In genomic region chr1:55025656-55026430, GRCm38 (mm10) we compare ENCODE assay signal across 8 mouse cellular contexts. TPM values are rescaled to one million over a fixed set of nuclear protein-coding genes. Genes with fewer than 3 reads are reported as not detected.
DNase-seq lines count a peak whose midpoint lies in the region; ATAC-seq and TF ChIP-seq lines count a peak whose summit lies in the region.

No protein-coding gene starts in this region.

- H3K27ac ChIP-seq in lung, embryonic 14.5 days (ENCODE audit: low read depth), result peak overlapping the region; percentile 97; the same call in 1 of the 2 replicates
- H3K27ac ChIP-seq in embryonic facial prominence, embryonic 14.5 days (replicated peaks; ENCODE audit: low read depth, low read length), result peak overlapping the region; percentile 94
- H3K27ac ChIP-seq in hindbrain, embryonic 12.5 days, result 0 out of 2 replicates have a peak overlapping the region, but pooled peaks have one; percentile 93
- H3K27ac ChIP-seq in lung, embryonic 16.5 days (ENCODE audit: low read length), result peak overlapping the region; percentile 95; the same call in 1 of the 2 replicates

- H3K4me1 ChIP-seq in lung, embryonic 14.5 days (ENCODE audit: insufficient read depth), result peaks cover 5% of the 10 kb centered on the region; the same call in 1 of the 2 replicates
- H3K4me1 ChIP-seq in embryonic facial prominence, embryonic 14.5 days (ENCODE audit: control insufficient read depth, insufficient read depth, low read length), result peaks cover 7% of the 10 kb centered on the region; the same call in 1 of the 2 replicates
- H3K4me1 ChIP-seq in hindbrain, embryonic 12.5 days, result peaks cover 7% of the 10 kb centered on the region
- peaks cover 7% of the 10 kb centered on the region for H3K4me1 ChIP-seq in lung, embryonic 16.5 days (replicated peaks; ENCODE audit: control insufficient read depth, insufficient read depth, low read length)

- peak; percentile 48 for DNase-seq in lung, embryonic 14.5 days
- DNase-seq in lung, postnatal 10 days, result no peak
- DNase-seq in NIH3T3 (ENCODE audit: low read depth), result peak; percentile 9
- DNase-seq in embryonic facial prominence, embryonic 14.5 days (ENCODE audit: low spot score), result peak; percentile 9
- DNase-seq in thymus, postnatal 25 days, result peak; percentile 18
- DNase-seq in spleen, postnatal 4 days (ENCODE audit: low spot score in 2 of 2), result no peak

- 6% methylated on average over 10 of the region's 10 CpGs for WGBS in lung, embryonic 14.5 days
- WGBS in embryonic facial prominence, embryonic 14.5 days, result 14% methylated on average over 10 of the region's 10 CpGs
- WGBS in hindbrain, embryonic 12.5 days, result 20% methylated on average over 10 of the region's 10 CpGs
- 4% methylated on average over 10 of the region's 10 CpGs for WGBS in lung, embryonic 16.5 days

- H3K9me3 ChIP-seq in lung, embryonic 14.5 days (ENCODE audit: low read depth, low read length), result no peaks in the 10 kb centered on the region
- H3K9me3 ChIP-seq in embryonic facial prominence, embryonic 14.5 days (ENCODE audit: control insufficient read depth, low read length), result no peaks in the 10 kb centered on the region
- no peaks in the 10 kb centered on the region for H3K9me3 ChIP-seq in hindbrain, embryonic 12.5 days (replicated peaks)
- no peaks in the 10 kb centered on the region for H3K9me3 ChIP-seq in lung, embryonic 16.5 days (ENCODE audit: control insufficient read depth, low read length)

- TF ChIP-seq CTCF in lung, embryonic 14.5 days (IDR thresholded peaks at IDR 0.05; ENCODE audit: low read depth), result 0 out of 2 replicates have a peak, but pooled peaks have one; percentile 11

- H3K36me3 ChIP-seq in lung, embryonic 14.5 days (ENCODE audit: insufficient read depth), result 0 out of 2 replicates have a peak, but pooled peaks cover 2% of the 10 kb centered on the region
- peaks cover 7% of the 10 kb centered on the region; the same call in 1 of the 2 replicates for H3K36me3 ChIP-seq in embryonic facial prominence, embryonic 14.5 days (ENCODE audit: control insufficient read depth, insufficient read depth, low read length)
- H3K36me3 ChIP-seq in hindbrain, embryonic 12.5 days, result no peaks in the 10 kb centered on the region
- no peaks in the 10 kb centered on the region for H3K36me3 ChIP-seq in lung, embryonic 16.5 days (ENCODE audit: control insufficient read depth, insufficient read depth, low read length)

- peak overlapping the region; percentile 82 for H3K4me2 ChIP-seq in lung, embryonic 14.5 days
- H3K4me2 ChIP-seq in embryonic facial prominence, embryonic 14.5 days (ENCODE audit: low read depth, low read length), result peak overlapping the region; percentile 92
- peak overlapping the region; percentile 78 for H3K4me2 ChIP-seq in hindbrain, embryonic 12.5 days (replicated peaks)
- peak overlapping the region; percentile 77 for H3K4me2 ChIP-seq in lung, embryonic 16.5 days (ENCODE audit: low read depth, low read length)

- peak overlapping the region; percentile 98 for H3K4me3 ChIP-seq in lung, embryonic 14.5 days (ENCODE audit: low read depth, low read length)
- peak overlapping the region; percentile 66 for H3K4me3 ChIP-seq in embryonic facial prominence, embryonic 14.5 days (ENCODE audit: low read depth, low read length)
- H3K4me3 ChIP-seq in hindbrain, embryonic 12.5 days, result peak overlapping the region; percentile 99
- peak overlapping the region; percentile 94 for H3K4me3 ChIP-seq in lung, embryonic 16.5 days (ENCODE audit: low read length)

- no peaks in the 10 kb centered on the region for H3K27me3 ChIP-seq in lung, embryonic 14.5 days (ENCODE audit: insufficient read depth, low read length)
- H3K27me3 ChIP-seq in embryonic facial prominence, embryonic 14.5 days (replicated peaks; ENCODE audit: control insufficient read depth, insufficient read depth, low read length), result no peaks in the 10 kb centered on the region
- H3K27me3 ChIP-seq in hindbrain, embryonic 12.5 days, result no peaks in the 10 kb centered on the region
- no peaks in the 10 kb centered on the region for H3K27me3 ChIP-seq in lung, embryonic 16.5 days (ENCODE audit: control insufficient read depth, insufficient read depth, low read depth, low read length)

- ATAC-seq in lung, embryonic 14.5 days (ENCODE audit: insufficient read depth), result no peak
- no peak for ATAC-seq in embryonic facial prominence, embryonic 14.5 days (ENCODE audit: low read depth)
- no peak for ATAC-seq in hindbrain, embryonic 12.5 days (ENCODE audit: low FRiP score)
- ATAC-seq in lung, embryonic 16.5 days (ENCODE audit: low read depth), result no peak

- H3K9ac ChIP-seq in lung, embryonic 14.5 days, result peak overlapping the region; percentile 99
- peak overlapping the region; percentile 93 for H3K9ac ChIP-seq in embryonic facial prominence, embryonic 14.5 days (ENCODE audit: low read depth, low read length)
- peak overlapping the region; percentile 98 for H3K9ac ChIP-seq in hindbrain, embryonic 12.5 days
- H3K9ac ChIP-seq in lung, embryonic 16.5 days (ENCODE audit: low read length), result peak overlapping the region; percentile 99

RNA-seq across cellular contexts. Expression of gene Sf3b1, which starts 1.4 kb away (rescaled TPM):
- polyA plus RNA-seq in lung, embryonic 14.5 days (2014; fragmentation: Nextera tagmentation; extraction: Ambion mirVana), result 313 and 342 TPM in 2 replicates
- 275 and 304 TPM in 2 replicates for polyA plus RNA-seq in embryonic facial prominence, embryonic 14.5 days (2014; fragmentation: Nextera tagmentation; extraction: Ambion mirVana)
- polyA plus RNA-seq in hindbrain, embryonic 12.5 days (2016; fragmentation: Nextera tagmentation; extraction: Ambion mirVana), result 347 and 353 TPM in 2 replicates
- polyA plus RNA-seq in lung, embryonic 16.5 days (2015; fragmentation: Nextera tagmentation; extraction: Ambion mirVana), result 293 and 321 TPM in 2 replicates

RNA-seq across cellular contexts. Expression of gene Coq10b, which starts 26.7 kb away (rescaled TPM):
- polyA plus RNA-seq in lung, embryonic 14.5 days (2014; fragmentation: Nextera tagmentation; extraction: Ambion mirVana), result 21.1 and 22.9 TPM in 2 replicates
- 20.1 and 22.7 TPM in 2 replicates for polyA plus RNA-seq in embryonic facial prominence, embryonic 14.5 days (2014; fragmentation: Nextera tagmentation; extraction: Ambion mirVana)
- 29.8 and 31.4 TPM in 2 replicates for polyA plus RNA-seq in hindbrain, embryonic 12.5 days (2016; fragmentation: Nextera tagmentation; extraction: Ambion mirVana)
- 18.0 and 19.2 TPM in 2 replicates for polyA plus RNA-seq in lung, embryonic 16.5 days (2015; fragmentation: Nextera tagmentation; extraction: Ambion mirVana)

Comparison
In these comparisons a context has a peak if more than half of its experiments do, and no peak if none do; other contexts are left out.
1. DNase-seq: peak in lung, embryonic 14.5 days (single experiment), NIH3T3 (single experiment), embryonic facial prominence, embryonic 14.5 days (single experiment) and thymus, postnatal 25 days (single experiment); none in lung, postnatal 10 days (single experiment) and spleen, postnatal 4 days (0 of 2).
2. Peak in every context shown above with its lines, with median percentiles within 50 percentile points of each other: H3K27ac ChIP-seq, H3K4me2 ChIP-seq, H3K4me3 ChIP-seq and H3K9ac ChIP-seq.